Mouse (Mus musculus) induced T-regulatory cell, adult 2 months (primary cell): ENCODE results near the gene Ctdsp2.

ENCODE experiments used
- DNase-seq: peaks from one replicate; pipeline ENCODE4 v3.0.0-alpha.2; 2012; ENCODE audit warnings: low read depth

The Ctdsp2 gene

GRCm38 (mm10) chr10:126962966-126963330 lies 15.6 kb upstream of the Ctdsp2 start:
- no peak for DNase-seq

GRCm38 (mm10) chr10:126963821-126964220 lies 14.7 kb upstream of the Ctdsp2 start:
- DNase-seq = no peak

GRCm38 (mm10) chr10:126971363-126972050 lies 7.0 kb upstream of the Ctdsp2 start:
- no peak for DNase-seq

GRCm38 (mm10) chr10:126972051-126972725 lies 6.3 kb upstream of the Ctdsp2 start:
- DNase-seq = no peak

GRCm38 (mm10) chr10:126972988-126973387 lies 5.5 kb upstream of the Ctdsp2 start:
- no peak for DNase-seq

GRCm38 (mm10) chr10:126975706-126976105 lies 2.8 kb upstream of the Ctdsp2 start:
- DNase-seq = no peak

GRCm38 (mm10) chr10:126977076-126977475 lies 1.4 kb upstream of the Ctdsp2 start:
- DNase-seq = no peak

GRCm38 (mm10) chr10:126979121-126979635 lies 661 bp downstream of the Ctdsp2 start:
- peak; percentile 48 for DNase-seq

- DNase-seq = peak; percentile 53
Measured at GRCm38 (mm10) chr10:126979636-126980151, 1.2 kb downstream of the Ctdsp2 start.

- peak; percentile 22 for DNase-seq
Measured at GRCm38 (mm10) chr10:126980221-126980932, 1.9 kb downstream of the Ctdsp2 start.

GRCm38 (mm10) chr10:126980933-126981530 lies 2.5 kb downstream of the Ctdsp2 start:
- DNase-seq = no peak

GRCm38 (mm10) chr10:126981746-126982145 lies 3.2 kb downstream of the Ctdsp2 start:
- no peak for DNase-seq

- DNase-seq = no peak
Measured at GRCm38 (mm10) chr10:126983193-126983725, 4.7 kb downstream of the Ctdsp2 start.

- DNase-seq = no peak
Measured at GRCm38 (mm10) chr10:126984189-126985004, 5.9 kb downstream of the Ctdsp2 start.

- no peak for DNase-seq
Measured at GRCm38 (mm10) chr10:126985127-126985526, 6.6 kb downstream of the Ctdsp2 start.

GRCm38 (mm10) chr10:126985579-126985978 lies 7.1 kb downstream of the Ctdsp2 start:
- no peak for DNase-seq

- DNase-seq = no peak
Measured at GRCm38 (mm10) chr10:126986541-126986961, 8.0 kb downstream of the Ctdsp2 start.

GRCm38 (mm10) chr10:126987183-126988118 lies 8.9 kb downstream of the Ctdsp2 start:
- no peak for DNase-seq

GRCm38 (mm10) chr10:126988513-126989165 lies 10.1 kb downstream of the Ctdsp2 start:
- no peak for DNase-seq
